Mouse (Mus musculus) CH12.LX (cell line): ENCODE measurements around the gene Grap2. TPM values are rescaled to one million over a fixed set of nuclear protein-coding genes. Genes with fewer than 3 reads are reported as not detected.

Experiments used
- DNase-seq: peaks from one replicate; pipeline ENCODE4 v3.0.0-alpha.2; 2013; ENCODE audit errors: extremely low read depth
- H3K27ac ChIP-seq: 2 replicates; pipeline ENCODE4 v1.5.1; 2012; ENCODE audit warnings: low read depth, mild to moderate bottlenecking, control low read depth, moderate library complexity; ENCODE audit not compliant: insufficient read depth
- H3K27me3 ChIP-seq: replicated peaks from 2 replicates; pipeline ENCODE3; 2012; ENCODE audit warnings: inconsistent platforms
- H3K36me3 ChIP-seq, 2 experiments: replicated peaks in 1 of 2; 2 replicates each; pipeline versions ENCODE3 to v1.6.1; 2012; ENCODE audit warnings: inconsistent platforms in 1 of 2, low read length in 1 of 2, mild to moderate bottlenecking in 1 of 2, mixed read lengths in 1 of 2, moderate library complexity in 1 of 2; ENCODE audit not compliant: control insufficient read depth in 1 of 2, insufficient read depth in 1 of 2
- H3K4me1 ChIP-seq, 2 experiments: 2 replicates each; pipeline ENCODE4 v1.6.1; 2012; ENCODE audit warnings: inconsistent platforms in 1 of 2, moderate library complexity in 1 of 2; ENCODE audit not compliant: insufficient read depth in 2 of 2, control insufficient read depth in 1 of 2
- H3K4me2 ChIP-seq: 2 replicates; pipeline ENCODE4 v1.6.1; 2012; ENCODE audit warnings: low read depth, mild to moderate bottlenecking, control low read depth; ENCODE audit not compliant: poor library complexity, insufficient read depth, severe bottlenecking
- H3K4me3 ChIP-seq, 3 experiments: fragments of 150-350 bp in 1 of 3; sonication (generic) in 1 of 3; replicated peaks in 1 of 3; 2 replicates each; pipeline versions ENCODE3 to v1.5.1; 2011 to 2012; ENCODE audit warnings: low read depth in 2 of 3, low read length in 2 of 3, mild to moderate bottlenecking in 2 of 3, moderate library complexity in 2 of 3, control low read depth in 1 of 3, improper control_type of control experiment in 1 of 3, inconsistent platforms in 1 of 3, mixed read lengths in 1 of 3; ENCODE audit not compliant: poor library complexity in 1 of 3
- H3K79me2 ChIP-seq: replicated peaks from 2 replicates; pipeline ENCODE4 v1.6.1; 2012; ENCODE audit warnings: mild to moderate bottlenecking, moderate library complexity; ENCODE audit not compliant: control insufficient read depth, poor library complexity, insufficient read depth, severe bottlenecking; ENCODE audit errors: extremely low read depth
- H3K9ac ChIP-seq: 2 replicates; pipeline ENCODE4 v1.6.1; 2012; ENCODE audit warnings: low read depth, mild to moderate bottlenecking, control low read depth, moderate library complexity; ENCODE audit not compliant: insufficient read depth
- H3K9me3 ChIP-seq: replicated peaks from 2 replicates; pipeline ENCODE3; 2012; ENCODE audit warnings: low read length, inconsistent platforms, mixed read lengths
- BHLHE40 ChIP-seq: IDR thresholded peaks from 2 replicates; pipeline ENCODE4 v1.6.1; 2011; ENCODE audit warnings: mild to moderate bottlenecking, low read depth, low read length, improper control_type of control experiment
- CHD1 ChIP-seq: IDR thresholded peaks from 2 replicates; pipeline ENCODE4 v1.6.1; 2012; ENCODE audit warnings: low read depth, low read length, improper control_type of control experiment, inconsistent platforms
- CHD2 ChIP-seq: IDR thresholded peaks from 2 replicates; pipeline ENCODE4 v1.6.1; 2011; ENCODE audit warnings: low read length, improper control_type of control experiment
- CTCF ChIP-seq, 2 experiments: IDR thresholded peaks in 1 of 2; conservative IDR thresholded peaks in 1 of 2; 2 replicates each; pipeline ENCODE4 v1.5.1; 2011 to 2012; ENCODE audit warnings: low read depth in 2 of 2, low read length in 2 of 2, improper control_type of control experiment in 1 of 2, inconsistent platforms in 1 of 2, mild to moderate bottlenecking in 1 of 2, moderate library complexity in 1 of 2
- E2F4 ChIP-seq: IDR thresholded peaks from 2 replicates; pipeline ENCODE4 v1.6.1; 2011; ENCODE audit warnings: low read depth, low read length, improper control_type of control experiment; ENCODE audit not compliant: insufficient replicate concordance
- ELF1 ChIP-seq: IDR thresholded peaks from 2 replicates; pipeline ENCODE4 v1.6.1; 2014; ENCODE audit warnings: low read depth, mild to moderate bottlenecking, inconsistent platforms, low read length, improper control_type of control experiment
- EP300 ChIP-seq: IDR thresholded peaks from 2 replicates; pipeline ENCODE4 v1.6.1; 2011; ENCODE audit warnings: low read length, improper control_type of control experiment
- ETS1 ChIP-seq: conservative IDR thresholded peaks from 2 replicates; pipeline ENCODE4 v1.6.1; 2012; ENCODE audit warnings: low read depth, mild to moderate bottlenecking, inconsistent platforms, low read length, improper control_type of control experiment, moderate library complexity
- GABPA ChIP-seq: IDR thresholded peaks from 2 replicates; pipeline ENCODE4 v1.6.1; 2012; ENCODE audit warnings: low read depth, low read length, improper control_type of control experiment, inconsistent platforms; ENCODE audit not compliant: insufficient replicate concordance
- HCFC1 ChIP-seq: IDR thresholded peaks from 2 replicates; pipeline ENCODE4 v1.6.1; 2012; ENCODE audit warnings: low read depth, mild to moderate bottlenecking, inconsistent platforms, low read length, improper control_type of control experiment
- IRF4 ChIP-seq: IDR thresholded peaks from 2 replicates; pipeline ENCODE4 v1.6.1; 2014; ENCODE audit warnings: low read depth, mild to moderate bottlenecking, inconsistent platforms, low read length, improper control_type of control experiment
- JUN ChIP-seq: IDR thresholded peaks from 2 replicates; pipeline ENCODE4 v1.6.1; 2011; ENCODE audit warnings: low read depth, mild to moderate bottlenecking, low read length, improper control_type of control experiment, moderate library complexity; ENCODE audit not compliant: insufficient read depth
- JUND ChIP-seq: conservative IDR thresholded peaks from 2 replicates; pipeline ENCODE4 v1.6.1; 2011; ENCODE audit warnings: low read depth, low read length, improper control_type of control experiment
- KAT2A ChIP-seq: IDR thresholded peaks from 2 replicates; pipeline ENCODE4 v1.6.1; 2012; ENCODE audit warnings: low read length, improper control_type of control experiment, inconsistent platforms; ENCODE audit not compliant: insufficient replicate concordance
- MAFK ChIP-seq: IDR thresholded peaks from 2 replicates; pipeline ENCODE4 v1.6.1; 2011; ENCODE audit warnings: low read length, improper control_type of control experiment; ENCODE audit not compliant: insufficient replicate concordance
- MAX ChIP-seq: IDR thresholded peaks from 2 replicates; pipeline ENCODE4 v1.6.1; 2011; ENCODE audit warnings: low read length, improper control_type of control experiment
- MAZ ChIP-seq: IDR thresholded peaks from 2 replicates; pipeline ENCODE4 v1.6.1; 2012; ENCODE audit warnings: low read depth, mild to moderate bottlenecking, inconsistent platforms, low read length, improper control_type of control experiment, moderate library complexity
- MEF2A ChIP-seq: IDR thresholded peaks from 2 replicates; pipeline ENCODE4 v1.6.1; 2014; ENCODE audit warnings: low read depth, mild to moderate bottlenecking, inconsistent platforms, low read length, improper control_type of control experiment, borderline replicate concordance
- MXI1 ChIP-seq: IDR thresholded peaks from 2 replicates; pipeline ENCODE4 v1.6.1; 2011; ENCODE audit warnings: mild to moderate bottlenecking, low read depth, low read length, improper control_type of control experiment
- MYC ChIP-seq: IDR thresholded peaks from 2 replicates; pipeline ENCODE4 v1.6.1; 2011; ENCODE audit warnings: low read depth, mild to moderate bottlenecking, improper control_type of control experiment, low read length
- NELFE ChIP-seq: IDR thresholded peaks from 2 replicates; pipeline ENCODE4 v1.6.1; 2011; ENCODE audit warnings: low read depth, low read length, improper control_type of control experiment
- NRF1 ChIP-seq: IDR thresholded peaks from 2 replicates; pipeline ENCODE4 v1.6.1; 2014; ENCODE audit warnings: low read depth, mild to moderate bottlenecking, inconsistent platforms, low read length, improper control_type of control experiment, moderate library complexity
- PAX5 ChIP-seq: IDR thresholded peaks from 2 replicates; pipeline ENCODE4 v1.6.1; 2012; ENCODE audit warnings: low read length, inconsistent platforms, mixed read lengths
- POLR2A ChIP-seq: IDR thresholded peaks from 2 replicates; pipeline ENCODE4 v1.6.1; 2011; ENCODE audit warnings: low read depth, mild to moderate bottlenecking, improper control_type of control experiment, low read length
- POLR2AphosphoS2 ChIP-seq: IDR thresholded peaks from 2 replicates; pipeline ENCODE4 v1.6.1; 2011; ENCODE audit warnings: low read depth, low read length, improper control_type of control experiment
- RAD21 ChIP-seq: IDR thresholded peaks from 2 replicates; pipeline ENCODE4 v1.6.1; 2011; ENCODE audit warnings: low read depth, mild to moderate bottlenecking, low read length, improper control_type of control experiment, moderate library complexity
- RCOR1 ChIP-seq: conservative IDR thresholded peaks from 2 replicates; pipeline ENCODE4 v1.6.1; 2012; ENCODE audit warnings: low read depth, mild to moderate bottlenecking, inconsistent platforms, low read length, improper control_type of control experiment
- SIN3A ChIP-seq: IDR thresholded peaks from 2 replicates; pipeline ENCODE4 v1.6.1; 2012; ENCODE audit warnings: low read length, improper control_type of control experiment, inconsistent platforms
- SMC3 ChIP-seq: IDR thresholded peaks from 2 replicates; pipeline ENCODE4 v1.6.1; 2011; ENCODE audit warnings: low read depth, low read length, improper control_type of control experiment
- TBP ChIP-seq: conservative IDR thresholded peaks from 2 replicates; pipeline ENCODE4 v1.6.1; 2011; ENCODE audit warnings: low read depth, low read length, improper control_type of control experiment
- TCF12 ChIP-seq: IDR thresholded peaks from 2 replicates; pipeline ENCODE4 v1.6.1; 2014; ENCODE audit warnings: low read depth, mild to moderate bottlenecking, inconsistent platforms, low read length, improper control_type of control experiment
- UBTF ChIP-seq: IDR thresholded peaks from 2 replicates; pipeline ENCODE4 v1.6.1; 2012; ENCODE audit warnings: low read depth, mild to moderate bottlenecking, inconsistent platforms, low read length, improper control_type of control experiment, moderate library complexity
- USF1 ChIP-seq: IDR thresholded peaks from 2 replicates; pipeline ENCODE4 v1.6.1; 2014; ENCODE audit warnings: low read depth, mild to moderate bottlenecking, inconsistent platforms, low read length, improper control_type of control experiment
- USF2 ChIP-seq: conservative IDR thresholded peaks from 2 replicates; pipeline ENCODE4 v1.6.1; 2011; ENCODE audit warnings: low read depth, low read length, improper control_type of control experiment
- ZC3H11A ChIP-seq: IDR thresholded peaks from 2 replicates; pipeline ENCODE4 v1.6.1; 2012; ENCODE audit warnings: low read depth, mild to moderate bottlenecking, inconsistent platforms, low read length, improper control_type of control experiment
- ZKSCAN1 ChIP-seq: IDR thresholded peaks from 2 replicates; pipeline ENCODE4 v1.6.1; 2012; ENCODE audit warnings: low read depth, inconsistent platforms, low read length, improper control_type of control experiment, borderline replicate concordance
- ZMIZ1 ChIP-seq: IDR thresholded peaks from 2 replicates; pipeline ENCODE4 v1.6.1; 2012; ENCODE audit warnings: low read depth, mild to moderate bottlenecking, inconsistent platforms, low read length, improper control_type of control experiment
- ZNF384 ChIP-seq: IDR thresholded peaks from 2 replicates; pipeline ENCODE4 v1.6.1; 2012; ENCODE audit warnings: low read depth, low read length, improper control_type of control experiment, inconsistent platforms
- dilution Hi-C: fragments of 300-500 bp; cut with MboI; formaldehyde crosslinking; loops from 2 replicates; pipeline ENCODE4 v1.14.3; 2020; ENCODE audit warnings: low sequenced_read_pairs; ENCODE audit not compliant: extremely low pct_unique_long_range_greater_than_20kb, extremely low pct_ligation_motif_present
- in situ Hi-C: fragments of 300-500 bp; cut with MboI; formaldehyde crosslinking; loops from 3 replicates; pipeline ENCODE4 v1.14.3; 2019; ENCODE audit warnings: low sequenced_read_pairs, low pct_ligation_motif_present, low pct_unique_long_range_greater_than_20kb, mixed read lengths
- polyA plus RNA-seq: library from polyadenylated mRNA; unstranded; fragments of >175 nt; gene quantifications from 2 replicates; pipeline ENCODE4 v1.2.1, GENCODE M21; 2012; ENCODE audit warnings: low read depth; ENCODE audit not compliant: insufficient read length
- total RNA-seq, 2 experiments: library from RNA; depleted of rRNA; stranded (reverse); fragments of 300-350 nt in 1 of 2; fragments of >200 nt in 1 of 2; gene quantifications; 2 replicates each; pipeline ENCODE4 v1.2.3; 2012 to 2014

Grap2 gene
- total and polyA plus RNA-seq, 3 experiments: 1.5 to 6.2 (median 5.0) TPM

GRCm38 (mm10) chr15:80634391-80635193 is 62.2 kb downstream of the Grap2 start:
- peaks cover 12 to 62% of the 10 kb centered on the region in 2 experiments for H3K4me1 ChIP-seq
- peak; percentile 98 for DNase-seq
- TF ChIP-seq NRF1 (no peak), MEF2A (peak; percentile 86; the same call in 1 of the 2 replicates), SMC3 (peak; percentile 84), ZC3H11A (peak; percentile 40; the same call in 1 of the 2 replicates), KAT2A (no peak), ZKSCAN1 (no peak), E2F4 (no peak), USF1 (no peak), EP300 (peak; percentile 87), NELFE (peak; percentile 26; the same call in 1 of the 2 replicates), CHD1 (no peak), PAX5 (no peak), SIN3A (0 out of 2 replicates have a peak, but pooled peaks have one; percentile 31), IRF4 (peak; percentile 95), ZNF384 (no peak), CTCF (conservative IDR thresholded peaks at IDR 0.05 in 1 of 2, IDR thresholded peaks at IDR 0.05 in 1 of 2; ENCODE audit: low read depth in 2 of 2, low read length in 2 of 2) (peak; percentile 71 to 89), RCOR1 (no peak), TCF12 (peak; percentile 60), MXI1 (no peak), CHD2 (peak; percentile 48), POLR2A (no peak), ETS1 (peak; percentile 90), RAD21 (peak; percentile 89), MYC (0 out of 2 replicates have a peak, but pooled peaks have one; percentile 32), TBP (no peak), BHLHE40 (peak; percentile 48; the same call in 1 of the 2 replicates), ZMIZ1 (no peak), JUN (no peak), MAX (0 out of 2 replicates have a peak, but pooled peaks have one; percentile 14), MAZ (peak; percentile 72; the same call in 1 of the 2 replicates), POLR2AphosphoS2 (no peak), JUND (no peak), MAFK (peak; percentile 78), ELF1 (no peak), GABPA (no peak), UBTF (no peak), USF2 (no peak), HCFC1 (no peak)
- TF ChIP-seq, all 38 proteins: peak for 17
- Histone ChIP-seq H3K9me3 (no peaks in the 10 kb centered on the region), H3K36me3 (peaks cover 0 to 15% of the 10 kb centered on the region in 2 experiments), H3K27me3 (no peaks in the 10 kb centered on the region), H3K9ac (no peak overlapping the region), H3K4me2 (peak overlapping the region; percentile 69), H3K27ac (no peak overlapping the region), H3K79me2 (no peaks in the 10 kb centered on the region), H3K4me3 (no peak overlapping the region)
- dilution Hi-C loops: no loop called here
- in situ Hi-C loops: loop anchor here (5.0 to 25.0 kb wide), 3 partner anchors 48 to 370 kb away; partner anchors contain the start of gene Rps19bp1
